17 mouse cellular contexts compared by ENCODE assay signal in genomic region chr11:82541376-82541775, GRCm38 (mm10).
"Had no signal": no experiment of that assay in that cellular context is flagged by ENCODE, and none has a peak within 500 bp of the region (broad histone marks: within the 10 kb centered on the region; RNA-seq: fewer than 3 reads in every experiment).

No protein-coding gene starts in this region.

- H3K4me3 ChIP-seq: layer of hippocampus, adult 2 months; left cerebral cortex, adult 2 months; limb, embryonic 13.5 days; liver, embryonic 12.5 days; midbrain, embryonic 10.5 days; neural tube, embryonic 13.5 days had no signal

- H3K36me3 ChIP-seq: limb, embryonic 13.5 days; liver, embryonic 12.5 days; midbrain, embryonic 10.5 days; neural tube, embryonic 13.5 days had no signal

- DNase-seq: kidney, postnatal 10 days; kidney, postnatal 4 days; lung, embryonic 14.5 days; lung, postnatal 10 days; lung, postnatal 4 days; retina, postnatal 1 day; right cerebral cortex, postnatal 4 days; spleen, adult 18-20 months; thymus, adult 2 months; thymus, postnatal 25 days had no signal

- H3K9me3 ChIP-seq: limb, embryonic 13.5 days; liver, embryonic 12.5 days; neural tube, embryonic 13.5 days had no signal

- ATAC-seq: liver, embryonic 12.5 days; midbrain, embryonic 16.5 days had no signal

- H3K27ac ChIP-seq: layer of hippocampus, adult 2 months; left cerebral cortex, adult 2 months; limb, embryonic 13.5 days; liver, embryonic 12.5 days; midbrain, embryonic 10.5 days; neural tube, embryonic 13.5 days had no signal

- H3K4me1 ChIP-seq: liver, embryonic 12.5 days had no signal

- H3K27me3 ChIP-seq: liver, embryonic 12.5 days; neural tube, embryonic 13.5 days had no signal

- H3K4me2 ChIP-seq: limb, embryonic 13.5 days; liver, embryonic 12.5 days; lung, embryonic 14.5 days; neural tube, embryonic 13.5 days had no signal

- H3K9ac ChIP-seq: limb, embryonic 13.5 days; liver, embryonic 12.5 days; lung, embryonic 14.5 days; neural tube, embryonic 13.5 days had no signal
